Mouse (Mus musculus) forebrain, embryonic 14.5 days (tissue): ENCODE measurements at regions not wholly inside any gene's neighbourhood (a gene's known extent, or its start where the extent isn't known, plus 50 kb on each side); places are given as distances from the start of the nearest gene placed in this dataset.

Experiments
- ATAC-seq: fragments of 200-750 bp; cut with Nextera tagmentation; 2 replicates; pipeline ENCODE4 v1.8.0; 2017; ENCODE audit warnings: mild to moderate bottlenecking, moderate library complexity
- DNase-seq: peaks from one replicate; pipeline ENCODE4 v3.0.0-alpha.2; 2015; ENCODE audit warnings: low spot score
- H3K27ac ChIP-seq: fragments of 300-500 bp; sonication (generic); 2 replicates; pipeline ENCODE4 v1.5.1; 2014; ENCODE audit warnings: low read depth, mild to moderate bottlenecking, control low read depth, low read length, moderate library complexity
- H3K27me3 ChIP-seq: fragments of 300-500 bp; sonication (generic); replicated peaks from 2 replicates; pipeline ENCODE4 v1.6.1; 2014; ENCODE audit warnings: low read length, control low read depth, mixed read lengths; ENCODE audit not compliant: control insufficient read depth, insufficient read depth
- H3K36me3 ChIP-seq: fragments of 300-500 bp; sonication (generic); 2 replicates; pipeline ENCODE4 v1.6.1; 2014; ENCODE audit warnings: low read length, control low read depth; ENCODE audit not compliant: control insufficient read depth, insufficient read depth
- H3K4me1 ChIP-seq: fragments of 300-500 bp; sonication (generic); 2 replicates; pipeline ENCODE4 v1.6.1; 2014; ENCODE audit warnings: antibody characterized with exemption, low read length, control low read depth; ENCODE audit not compliant: control insufficient read depth, insufficient read depth
- H3K4me2 ChIP-seq: fragments of 300-500 bp; sonication (generic); 2 replicates; pipeline ENCODE4 v1.6.1; 2014; ENCODE audit warnings: mild to moderate bottlenecking, control low read depth, low read length
- H3K4me3 ChIP-seq: fragments of 300-500 bp; sonication (generic); 2 replicates; pipeline ENCODE4 v1.5.1; 2014; ENCODE audit warnings: low read depth, low read length, control low read depth
- H3K9ac ChIP-seq: fragments of 300-500 bp; sonication (generic); 2 replicates; pipeline ENCODE4 v1.6.1; 2014; ENCODE audit warnings: mild to moderate bottlenecking, low read length, control low read depth, moderate library complexity
- H3K9me3 ChIP-seq: fragments of 300-500 bp; sonication (generic); replicated peaks from 2 replicates; pipeline ENCODE4 v1.6.1; 2016; ENCODE audit warnings: low read length, control low read depth, mixed read lengths; ENCODE audit not compliant: control insufficient read depth
- WGBS: fragments of 180-500 bp; shearing (Covaris S2); extraction: QIAGEN DNeasy Blood & Tissue Kit; methylation state at CpG from one replicate; pipeline ENCODE4 v1.1.7; 2014; 5-methylcytosine and 5-hydroxymethylcytosine counted together

- no peak overlapping the region for H3K9ac ChIP-seq
- no peaks in the 10 kb centered on the region for H3K27me3 ChIP-seq
- H3K4me3 ChIP-seq: no peak overlapping the region
- H3K27ac ChIP-seq: no peak overlapping the region
- ATAC-seq (no peak), DNase-seq (no peak)
- WGBS: 82% methylated on average over 12 of the region's 12 CpGs
- no peaks in the 10 kb centered on the region for H3K4me1 ChIP-seq
- H3K36me3 ChIP-seq: no peaks in the 10 kb centered on the region
- H3K9me3 ChIP-seq: no peaks in the 10 kb centered on the region
- no peak overlapping the region for H3K4me2 ChIP-seq
Observed at GRCm38 (mm10) chr4:46257061-46257795, 61.1 kb upstream of the Xpa start.

- DNase-seq (peak; percentile 38), ATAC-seq (no peak)
- Histone ChIP-seq H3K36me3 (no peaks in the 10 kb centered on the region), H3K27me3 (no peaks in the 10 kb centered on the region), H3K4me3 (no peak overlapping the region), H3K4me2 (no peak overlapping the region), H3K4me1 (no peaks in the 10 kb centered on the region), H3K9ac (no peak overlapping the region), H3K27ac (no peak overlapping the region), H3K9me3 (no peaks in the 10 kb centered on the region)
- WGBS: 51% methylated on average over 5 of the region's 5 CpGs
Observed at GRCm38 (mm10) chr4:46258774-46259173, 62.7 kb upstream of the Xpa start.

GRCm38 (mm10) chr4:46268564-46269247 lies 72.6 kb upstream of the Xpa start:
- H3K27me3 ChIP-seq: no peaks in the 10 kb centered on the region
- H3K4me2 ChIP-seq: no peak overlapping the region
- no peak for ATAC-seq
- H3K4me1 ChIP-seq: no peaks in the 10 kb centered on the region
- no peaks in the 10 kb centered on the region for H3K9me3 ChIP-seq
- no peak overlapping the region for H3K4me3 ChIP-seq
- no peak overlapping the region for H3K27ac ChIP-seq
- no peak for DNase-seq
- no peak overlapping the region for H3K9ac ChIP-seq
- H3K36me3 ChIP-seq: no peaks in the 10 kb centered on the region
- 35% methylated on average over 6 of the region's 6 CpGs for WGBS

- H3K9ac ChIP-seq: no peak overlapping the region
- no peaks in the 10 kb centered on the region for H3K27me3 ChIP-seq
- no peak for ATAC-seq
- H3K4me1 ChIP-seq: no peaks in the 10 kb centered on the region
- no peak overlapping the region for H3K4me3 ChIP-seq
- H3K9me3 ChIP-seq: no peaks in the 10 kb centered on the region
- H3K4me2 ChIP-seq: no peak overlapping the region
- no peak for DNase-seq
- WGBS: 5% methylated on average over 2 of the region's 2 CpGs
- H3K27ac ChIP-seq: no peak overlapping the region
- no peaks in the 10 kb centered on the region for H3K36me3 ChIP-seq
Observed at GRCm38 (mm10) chr4:46271066-46271465, 72.3 kb upstream of the Foxe1 start.

- Histone ChIP-seq H3K9me3 (no peaks in the 10 kb centered on the region), H3K9ac (no peak overlapping the region), H3K36me3 (no peaks in the 10 kb centered on the region), H3K27me3 (no peaks in the 10 kb centered on the region), H3K27ac (no peak overlapping the region), H3K4me2 (no peak overlapping the region), H3K4me1 (no peaks in the 10 kb centered on the region), H3K4me3 (no peak overlapping the region)
- DNase-seq (no peak), ATAC-seq (no peak)
- 97% methylated on average over 3 of the region's 3 CpGs for WGBS
Observed at GRCm38 (mm10) chr4:46275773-46276172, 67.6 kb upstream of the Foxe1 start.

GRCm38 (mm10) chr4:46276851-46277581 lies 66.4 kb upstream of the Foxe1 start:
- ATAC-seq: no peak
- DNase-seq: peak; percentile 4
- no peak overlapping the region for H3K9ac ChIP-seq
- H3K27ac ChIP-seq: no peak overlapping the region
- no peak overlapping the region for H3K4me2 ChIP-seq
- no peaks in the 10 kb centered on the region for H3K9me3 ChIP-seq
- no peaks in the 10 kb centered on the region for H3K36me3 ChIP-seq
- H3K4me3 ChIP-seq: no peak overlapping the region
- 6% methylated on average over 19 of the region's 19 CpGs for WGBS
- H3K27me3 ChIP-seq: no peaks in the 10 kb centered on the region
- no peaks in the 10 kb centered on the region for H3K4me1 ChIP-seq

- Histone ChIP-seq H3K36me3 (no peaks in the 10 kb centered on the region), H3K9me3 (no peaks in the 10 kb centered on the region), H3K4me1 (no peaks in the 10 kb centered on the region), H3K27me3 (no peaks in the 10 kb centered on the region), H3K4me2 (no peak overlapping the region), H3K4me3 (no peak overlapping the region), H3K9ac (no peak overlapping the region), H3K27ac (no peak overlapping the region)
- WGBS: 83% methylated on average over 9 of the region's 9 CpGs
- DNase-seq (no peak), ATAC-seq (no peak)
Observed at GRCm38 (mm10) chr4:46286955-46287354, 56.5 kb upstream of the Foxe1 start.

GRCm38 (mm10) chr4:46291620-46292254 lies 51.7 kb upstream of the Foxe1 start:
- 0 out of 2 replicates have a peak overlapping the region, but pooled peaks have one; percentile 12 for H3K4me2 ChIP-seq
- H3K4me1 ChIP-seq: no peaks in the 10 kb centered on the region
- 34% methylated on average over 10 of the region's 10 CpGs for WGBS
- H3K9ac ChIP-seq: no peak overlapping the region
- ATAC-seq: no peak
- no peak for DNase-seq
- no peak overlapping the region for H3K4me3 ChIP-seq
- H3K36me3 ChIP-seq: no peaks in the 10 kb centered on the region
- no peak overlapping the region for H3K27ac ChIP-seq
- H3K9me3 ChIP-seq: no peaks in the 10 kb centered on the region
- no peaks in the 10 kb centered on the region for H3K27me3 ChIP-seq
